Mouse (Mus musculus) midbrain, embryonic 11.5 days (tissue): ENCODE results near the gene Rasl12. TPM values are rescaled to one million over a fixed set of nuclear protein-coding genes. Genes with fewer than 3 reads are reported as not detected.

Source experiments
- ATAC-seq: fragments of 200-750 bp; cut with Nextera tagmentation; 2 replicates; pipeline ENCODE4 v1.8.0; 2017; ENCODE audit warnings: moderate TSS enrichment, moderate library complexity; ENCODE audit not compliant: low FRiP score
- DNase-seq: peaks from one replicate; pipeline ENCODE4 v3.0.0; 2015; ENCODE audit warnings: low spot score; ENCODE audit errors: missing footprints
- H3K27ac ChIP-seq: fragments of 300-500 bp; sonication (generic); 2 replicates; pipeline ENCODE4 v1.5.1; 2014; ENCODE audit warnings: low read depth, low read length
- H3K27me3 ChIP-seq: fragments of 300-500 bp; sonication (generic); 2 replicates; pipeline ENCODE4 v1.6.1; 2014; ENCODE audit warnings: mild to moderate bottlenecking, low read length, moderate library complexity, mixed read lengths; ENCODE audit not compliant: control insufficient read depth, insufficient read depth
- H3K36me3 ChIP-seq: fragments of 300-500 bp; sonication (generic); 2 replicates; pipeline ENCODE4 v1.6.1; 2014; ENCODE audit warnings: mild to moderate bottlenecking, low read length, moderate library complexity, mixed read lengths; ENCODE audit not compliant: control insufficient read depth, insufficient read depth
- H3K4me1 ChIP-seq: fragments of 300-500 bp; sonication (generic); 2 replicates; pipeline ENCODE4 v1.6.1; 2014; ENCODE audit warnings: low read length; ENCODE audit not compliant: control insufficient read depth, insufficient read depth
- H3K4me2 ChIP-seq: fragments of 300-500 bp; sonication (generic); 2 replicates; pipeline ENCODE4 v1.6.1; 2014; ENCODE audit warnings: mild to moderate bottlenecking, moderate library complexity
- H3K4me3 ChIP-seq: fragments of 300-500 bp; sonication (generic); 2 replicates; pipeline ENCODE4 v1.5.1; 2014; ENCODE audit warnings: low read depth, low read length
- H3K9ac ChIP-seq: fragments of 300-500 bp; sonication (generic); 2 replicates; pipeline ENCODE4 v1.6.1; 2014; ENCODE audit warnings: low read length
- H3K9me3 ChIP-seq: fragments of 300-500 bp; sonication (generic); 2 replicates; pipeline ENCODE4 v1.6.1; 2016; ENCODE audit warnings: low read length; ENCODE audit not compliant: control insufficient read depth
- WGBS: fragments of 180-500 bp; shearing (Covaris S2); extraction: QIAGEN DNeasy Blood & Tissue Kit; methylation state at CpG from one replicate; pipeline ENCODE4 v1.1.7; 2014; 5-methylcytosine and 5-hydroxymethylcytosine counted together
- polyA plus RNA-seq: library from polyadenylated mRNA; unstranded; fragments of >200 nt; fragmentation: Nextera tagmentation; extraction: Ambion mirVana; gene quantifications from 2 replicates; pipeline ENCODE4 v1.2.1, GENCODE M21; 2014

Rasl12 gene
- polyA plus RNA-seq, 1 experiment from 2014 or later = 5.9 TPM

DNA sequence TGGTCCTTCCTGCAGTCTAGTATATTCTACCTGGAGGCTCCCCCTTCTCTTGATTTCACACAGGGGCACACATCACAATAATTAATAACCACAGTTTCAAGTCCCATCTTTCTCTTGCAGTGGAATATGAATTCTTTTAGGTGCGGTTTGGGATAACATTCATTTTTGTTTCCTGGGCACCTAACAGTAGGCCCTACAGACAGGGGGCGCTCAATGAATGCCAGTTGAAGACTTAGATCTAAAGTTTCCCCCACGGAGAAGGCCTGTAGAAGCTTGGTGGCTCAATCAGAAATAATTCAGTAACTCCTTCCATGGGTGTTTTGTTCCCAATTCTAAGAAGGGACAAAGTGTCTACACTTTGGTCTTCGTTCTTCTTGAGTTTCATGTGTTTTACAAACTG lies 25.9 kb upstream of the Rasl12 start:
- DNase-seq = no peak
- H3K27me3 ChIP-seq = no peaks in the 10 kb centered on the region
- WGBS = 81% methylated on average over 4 of the region's 4 CpGs
- no peak overlapping the region for H3K4me2 ChIP-seq
- no peaks in the 10 kb centered on the region for H3K4me1 ChIP-seq
- H3K36me3 ChIP-seq = no peaks in the 10 kb centered on the region
- H3K27ac ChIP-seq = no peak overlapping the region
- no peak overlapping the region for H3K9ac ChIP-seq
- H3K9me3 ChIP-seq = no peaks in the 10 kb centered on the region
- no peak for ATAC-seq
- no peak overlapping the region for H3K4me3 ChIP-seq

DNA sequence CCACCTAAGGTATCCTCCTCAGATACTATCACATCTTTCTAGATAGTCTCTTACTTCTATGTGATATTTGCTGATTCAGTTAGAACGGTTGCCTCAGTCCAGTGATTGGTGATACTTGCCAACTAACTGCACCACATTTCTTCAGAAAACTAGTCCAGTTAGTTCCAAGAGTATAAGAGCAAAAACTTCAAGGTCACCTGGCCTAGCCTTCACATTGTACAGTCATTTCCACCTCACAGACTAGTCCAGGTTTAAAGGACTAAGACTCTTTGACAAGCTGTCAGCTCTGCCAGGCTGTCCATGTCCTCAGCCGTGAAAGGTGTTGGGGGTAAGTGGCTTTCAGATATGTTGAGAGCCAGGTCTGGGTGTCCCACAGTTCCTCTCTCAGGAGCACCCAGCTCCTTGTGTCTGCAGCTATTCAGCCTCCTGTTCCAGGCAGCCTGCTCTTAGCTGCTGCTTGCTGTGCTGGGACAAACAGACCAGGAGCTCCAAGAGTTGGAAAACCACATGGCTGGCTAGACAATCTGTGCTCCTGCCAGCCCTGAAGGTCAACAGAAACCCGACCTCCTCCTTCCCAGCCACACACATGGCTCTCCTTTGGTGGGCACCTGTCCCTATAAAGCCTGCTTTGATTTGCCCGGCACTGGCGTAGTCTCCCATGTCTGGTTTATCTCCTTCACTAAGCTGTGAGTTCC lies 23.7 kb upstream of the Rasl12 start:
- no peak for ATAC-seq
- Histone ChIP-seq H3K4me1 (no peaks in the 10 kb centered on the region), H3K27ac (no peak overlapping the region), H3K36me3 (no peaks in the 10 kb centered on the region), H3K4me3 (no peak overlapping the region), H3K9ac (no peak overlapping the region), H3K9me3 (no peaks in the 10 kb centered on the region), H3K27me3 (no peaks in the 10 kb centered on the region), H3K4me2 (no peak overlapping the region)
- no peak for DNase-seq
- 78% methylated on average over 5 of the region's 5 CpGs for WGBS

DNA sequence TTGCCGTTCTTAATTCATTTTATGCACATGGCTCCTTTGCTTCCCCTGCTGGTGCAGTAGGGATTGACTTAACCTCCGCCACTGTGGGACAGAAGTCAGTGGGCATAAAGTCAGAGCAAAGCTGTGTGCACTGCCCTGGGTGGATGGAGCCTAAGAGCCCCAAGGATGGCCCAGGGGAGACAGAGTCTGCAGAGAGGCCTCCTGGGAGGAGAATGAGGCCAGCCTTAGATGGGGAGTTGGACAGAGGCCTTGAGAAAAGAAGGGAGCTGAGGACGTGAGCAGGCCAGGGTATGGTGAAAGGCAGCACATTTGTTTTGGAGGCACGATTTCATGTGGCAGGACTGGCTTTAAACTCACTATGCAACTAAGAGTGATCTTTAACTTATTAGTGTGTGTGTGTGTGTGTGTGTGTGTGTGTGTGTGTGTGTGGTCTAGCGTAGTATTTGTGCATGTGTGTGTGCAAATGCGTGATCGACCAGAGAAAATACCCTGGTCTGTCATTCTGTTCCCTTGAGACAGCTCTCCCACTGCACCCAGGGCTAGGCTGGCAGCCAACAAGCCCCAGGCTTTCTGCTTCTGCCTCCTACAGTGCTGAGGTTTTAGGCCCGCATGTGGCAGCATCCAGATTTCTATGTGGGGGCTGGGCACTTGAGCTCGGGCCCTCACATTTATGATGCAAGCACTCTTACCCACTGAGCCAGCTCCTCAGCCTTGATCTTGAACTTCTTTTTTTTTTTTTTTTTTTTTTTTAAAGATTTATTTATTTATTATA lies 23.0 kb upstream of the Rasl12 start:
- H3K9me3 ChIP-seq = no peaks in the 10 kb centered on the region
- no peak for DNase-seq
- no peak overlapping the region for H3K27ac ChIP-seq
- H3K27me3 ChIP-seq = no peaks in the 10 kb centered on the region
- no peak overlapping the region for H3K9ac ChIP-seq
- 87% methylated on average over 9 of the region's 9 CpGs for WGBS
- ATAC-seq = no peak
- no peak overlapping the region for H3K4me3 ChIP-seq
- H3K4me1 ChIP-seq = no peaks in the 10 kb centered on the region
- no peaks in the 10 kb centered on the region for H3K36me3 ChIP-seq
- H3K4me2 ChIP-seq = no peak overlapping the region

DNA sequence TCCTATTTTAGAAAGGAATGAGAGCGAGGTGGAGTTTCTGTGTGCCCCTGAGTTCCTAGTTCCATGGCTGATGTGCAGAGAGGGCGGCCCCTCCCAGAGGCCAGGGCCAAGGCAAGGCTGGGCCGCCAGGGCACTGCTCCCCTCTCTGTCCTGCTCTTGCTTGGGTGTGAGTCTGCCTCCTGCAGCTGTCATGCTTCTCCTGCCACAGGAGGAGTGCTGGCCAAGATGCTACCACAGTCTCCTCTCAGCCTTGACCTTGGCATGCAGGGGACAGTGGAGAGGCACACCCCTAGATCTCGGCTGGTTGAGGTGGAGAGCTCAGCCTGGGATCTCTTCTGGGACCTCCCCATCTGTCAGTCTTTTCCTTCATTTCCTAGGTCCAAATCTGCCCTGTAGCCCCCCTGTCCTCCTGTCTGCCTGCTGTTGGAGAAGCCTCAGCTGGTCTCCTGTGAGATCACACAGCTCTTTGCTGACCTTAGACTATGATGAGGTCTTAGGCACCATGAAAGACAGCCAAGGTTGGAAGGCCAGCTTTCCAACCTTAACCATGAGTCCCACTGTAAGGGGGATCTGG lies 17.2 kb upstream of the Rasl12 start:
- Histone ChIP-seq H3K4me2 (no peak overlapping the region), H3K9ac (no peak overlapping the region)

DNA sequence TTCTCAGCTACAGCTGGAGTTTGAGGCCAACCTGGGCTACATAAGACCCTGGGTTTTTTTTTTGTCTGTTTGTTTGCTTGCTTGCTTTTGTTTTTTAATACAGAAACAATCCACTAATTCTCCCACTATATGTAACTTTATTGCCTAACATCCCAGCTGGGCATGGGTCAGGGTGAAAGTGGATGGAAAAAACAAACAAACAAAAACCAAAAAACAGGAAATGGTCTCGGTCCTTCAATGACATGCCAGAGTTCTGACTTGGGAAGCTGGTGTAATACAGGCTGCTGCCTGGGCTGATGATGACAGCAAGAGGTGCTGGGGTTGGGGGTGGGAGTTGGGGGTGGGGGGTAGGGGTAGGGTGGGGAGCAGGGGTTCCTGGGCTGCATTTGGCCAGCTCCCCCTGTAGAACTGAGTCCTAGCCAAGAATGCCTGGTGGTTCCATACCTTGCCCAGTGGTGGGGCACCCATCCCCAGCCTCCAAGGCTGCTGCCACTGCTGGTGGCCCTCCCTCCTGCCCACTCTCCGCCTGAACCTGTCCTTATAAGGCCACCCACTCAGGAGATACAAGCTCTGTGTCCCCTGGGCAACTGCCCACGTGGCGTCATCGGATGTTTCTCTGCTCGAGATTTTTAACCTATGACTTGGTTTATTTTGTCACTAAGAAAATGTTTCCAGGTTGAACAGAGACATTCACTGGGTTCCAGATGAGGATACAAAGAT lies 16.1 kb upstream of the Rasl12 start:
- DNase-seq (no peak), ATAC-seq (no peak)
- H3K4me3 ChIP-seq = no peak overlapping the region
- H3K27me3 ChIP-seq = no peaks in the 10 kb centered on the region
- H3K9me3 ChIP-seq = no peaks in the 10 kb centered on the region
- no peaks in the 10 kb centered on the region for H3K4me1 ChIP-seq
- WGBS = 85% methylated on average over 6 of the region's 6 CpGs
- no peak overlapping the region for H3K9ac ChIP-seq
- H3K4me2 ChIP-seq = no peak overlapping the region
- H3K36me3 ChIP-seq = no peaks in the 10 kb centered on the region
- H3K27ac ChIP-seq = no peak overlapping the region

More for the DNA sequence above, 17.2 kb upstream of the Rasl12 start:
- Histone ChIP-seq H3K4me1 (no peaks in the 10 kb centered on the region), H3K4me3 (no peak overlapping the region), H3K36me3 (no peaks in the 10 kb centered on the region), H3K27ac (no peak overlapping the region), H3K27me3 (no peaks in the 10 kb centered on the region), H3K9me3 (no peaks in the 10 kb centered on the region)
- DNase-seq (no peak), ATAC-seq (no peak)
- 88% methylated on average over 4 of the region's 4 CpGs for WGBS

DNA sequence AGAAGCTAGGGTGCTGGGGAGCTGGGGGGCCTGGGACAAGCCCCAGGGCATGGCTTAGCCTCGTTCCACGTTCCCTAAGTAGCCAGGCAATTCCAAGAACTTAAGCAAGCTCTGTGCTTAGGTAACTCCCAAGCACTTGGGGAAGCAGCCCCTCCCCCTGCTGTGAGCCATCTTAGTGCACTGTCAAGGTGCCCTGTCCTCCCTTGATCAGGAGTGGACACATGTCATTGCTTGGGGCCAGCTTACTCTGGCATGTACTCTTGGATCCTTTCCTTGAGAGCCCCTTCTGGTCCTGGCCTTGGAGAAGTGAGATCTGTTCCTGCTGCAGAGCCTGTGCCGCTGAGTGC lies 15.6 kb upstream of the Rasl12 start:
- DNase-seq = no peak

DNA sequence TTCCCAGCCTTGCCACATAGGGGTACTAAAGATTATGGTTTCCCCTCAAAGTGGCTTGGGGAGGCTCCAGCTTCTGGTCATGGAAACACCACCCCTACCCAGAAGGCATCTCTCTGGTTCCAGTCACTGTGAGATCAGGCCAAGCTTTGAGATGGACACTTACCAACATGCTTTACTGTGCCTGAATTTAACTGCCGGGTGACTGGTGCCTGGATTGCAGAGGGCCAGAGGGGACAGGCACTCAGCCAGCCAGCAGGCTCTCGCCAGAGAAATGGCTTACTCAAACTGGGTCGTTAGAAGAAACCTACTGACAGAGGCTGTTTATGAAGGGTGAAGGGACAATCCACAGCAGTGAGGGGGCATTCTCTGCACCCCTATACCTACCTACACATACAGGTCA lies 14.0 kb upstream of the Rasl12 start:
- no peak for DNase-seq
- Histone ChIP-seq H3K4me2 (no peak overlapping the region), H3K9ac (no peak overlapping the region), H3K4me1 (no peaks in the 10 kb centered on the region), H3K4me3 (no peak overlapping the region), H3K27me3 (peaks cover 2% of the 10 kb centered on the region), H3K36me3 (no peaks in the 10 kb centered on the region), H3K27ac (no peak overlapping the region), H3K9me3 (no peaks in the 10 kb centered on the region)
- no peak for ATAC-seq
- 70% methylated on average over 3 of the region's 3 CpGs for WGBS

More for the DNA sequence above, 15.6 kb upstream of the Rasl12 start:
- H3K4me3 ChIP-seq = no peak overlapping the region
- no peaks in the 10 kb centered on the region for H3K27me3 ChIP-seq
- no peaks in the 10 kb centered on the region for H3K9me3 ChIP-seq
- H3K27ac ChIP-seq = no peak overlapping the region
- H3K4me1 ChIP-seq = no peaks in the 10 kb centered on the region
- 63% methylated on average over 3 of the region's 3 CpGs for WGBS
- H3K36me3 ChIP-seq = no peaks in the 10 kb centered on the region
- ATAC-seq = no peak
- no peak overlapping the region for H3K4me2 ChIP-seq
- H3K9ac ChIP-seq = no peak overlapping the region

DNA sequence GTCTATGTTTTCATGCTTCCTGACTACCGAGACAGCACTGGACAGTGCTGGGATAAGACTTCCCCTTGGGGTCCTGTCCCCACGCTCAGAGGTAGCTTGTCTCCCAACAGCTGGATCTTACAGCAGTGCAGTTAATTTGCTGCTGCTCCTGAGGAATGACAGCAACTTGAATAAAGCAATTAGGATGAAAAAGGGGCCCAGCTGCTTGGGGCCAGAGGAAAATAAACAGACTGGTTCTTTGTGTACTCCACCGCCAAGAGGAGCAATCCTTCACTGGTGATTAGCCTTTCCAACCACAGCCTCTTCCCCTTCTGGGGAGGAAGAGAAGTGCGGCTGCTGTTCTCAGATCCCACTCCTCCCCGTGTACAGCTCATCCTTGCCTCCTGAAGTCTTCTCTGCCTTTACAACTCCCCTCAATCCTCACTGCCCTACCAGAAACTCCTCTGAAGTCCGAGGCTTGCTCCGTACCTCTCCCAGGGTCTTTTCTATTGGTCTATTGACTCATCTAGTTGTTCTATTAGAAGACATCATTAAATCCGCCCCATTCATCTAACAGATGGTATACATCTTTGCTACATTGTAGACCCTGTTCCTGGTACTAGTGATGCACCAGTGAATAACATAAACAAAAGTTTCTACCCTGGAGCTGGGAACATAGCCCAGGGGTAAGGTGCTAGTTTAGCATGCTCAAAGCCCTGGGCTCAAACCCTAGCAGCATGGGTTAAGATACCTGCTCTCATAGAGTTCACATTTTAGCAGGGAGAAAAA lies 11.7 kb upstream of the Rasl12 start:
- DNase-seq (no peak), ATAC-seq (no peak)
- H3K27ac ChIP-seq = no peak overlapping the region
- no peaks in the 10 kb centered on the region for H3K36me3 ChIP-seq
- no peaks in the 10 kb centered on the region; the same call in 1 of the 2 replicates for H3K4me1 ChIP-seq
- H3K4me3 ChIP-seq = no peak overlapping the region
- H3K27me3 ChIP-seq = peaks cover 19% of the 10 kb centered on the region
- H3K9ac ChIP-seq = no peak overlapping the region
- WGBS = 51% methylated on average over 8 of the region's 8 CpGs
- H3K9me3 ChIP-seq = no peaks in the 10 kb centered on the region
- no peak overlapping the region for H3K4me2 ChIP-seq
